Mouse (Mus musculus) small intestine, adult 2 months (tissue): ENCODE measurements around the gene Cecr2. TPM values are rescaled to one million over a fixed set of nuclear protein-coding genes. Genes with fewer than 3 reads are reported as not detected.

Experiments used
- H3K27ac ChIP-seq: fragments of 200-500 bp; 2 replicates; pipeline ENCODE4 v1.5.1; 2012; ENCODE audit warnings: low read depth, low read length, control low read depth, inconsistent platforms; ENCODE audit not compliant: insufficient read depth
- H3K27me3 ChIP-seq: fragments of 200-500 bp; 2 replicates; pipeline ENCODE4 v1.6.1; 2012; ENCODE audit warnings: mild to moderate bottlenecking, moderate library complexity, low read length, inconsistent platforms; ENCODE audit not compliant: control insufficient read depth, insufficient read depth
- H3K36me3 ChIP-seq: fragments of 200-500 bp; 2 replicates; pipeline ENCODE4 v1.6.1; 2012; ENCODE audit warnings: mild to moderate bottlenecking, low read length, control low read depth, inconsistent platforms; ENCODE audit not compliant: control insufficient read depth, insufficient read depth
- H3K4me1 ChIP-seq: fragments of 200-500 bp; 2 replicates; pipeline ENCODE4 v1.6.1; 2012; ENCODE audit warnings: low read length, inconsistent platforms, mixed read lengths; ENCODE audit not compliant: control insufficient read depth, insufficient read depth, insufficient read length
- H3K4me3 ChIP-seq: fragments of 200-500 bp; 2 replicates; pipeline ENCODE4 v1.5.1; 2012; ENCODE audit warnings: low read depth, mild to moderate bottlenecking, control low read depth, inconsistent platforms, low read length, moderate library complexity
- CTCF ChIP-seq: fragments of 200-500 bp; IDR thresholded peaks from 2 replicates; pipeline ENCODE4 v1.5.1; 2012; ENCODE audit warnings: low read depth, mild to moderate bottlenecking, control low read depth, inconsistent platforms, low read length, moderate library complexity, mixed read lengths; ENCODE audit not compliant: insufficient replicate concordance, insufficient read length; ENCODE audit errors: extremely low read depth
- POLR2A ChIP-seq: fragments of 200-500 bp; IDR thresholded peaks from 2 replicates; pipeline ENCODE4 v1.6.1; 2012; ENCODE audit warnings: low read depth, mild to moderate bottlenecking, control low read depth, inconsistent platforms, low read length, moderate library complexity
- WGBS: fragments of 180-500 bp; shearing (Covaris S2); methylation state at CpG from one replicate; pipeline ENCODE4 v1.1.7; 2018; 5-methylcytosine and 5-hydroxymethylcytosine counted together
- polyA plus RNA-seq: library from polyadenylated mRNA; depleted of rRNA; stranded (reverse); fragments of >200 nt; gene quantifications from 2 replicates; pipeline ENCODE4 v1.2.3, GENCODE M21; 2012

The Cecr2 gene
- polyA plus RNA-seq, 1 experiment = 0.46 TPM

- TF ChIP-seq CTCF (no peak), POLR2A (no peak)
- Histone ChIP-seq H3K27me3 (no peaks in the 10 kb centered on the region), H3K4me1 (no peaks in the 10 kb centered on the region), H3K27ac (no peak overlapping the region), H3K4me3 (no peak overlapping the region), H3K36me3 (no peaks in the 10 kb centered on the region)
- WGBS = 81% methylated on average over 7 of the region's 7 CpGs
Observed at GRCm38 (mm10) chr6:120744266-120744665, 78.1 kb downstream of the Cecr2 start.

GRCm38 (mm10) chr6:120746416-120746815 is 80.2 kb downstream of the Cecr2 start:
- H3K27me3 ChIP-seq = no peaks in the 10 kb centered on the region
- no peak for TF ChIP-seq CTCF
- WGBS = 92% methylated on average over 2 of the region's 2 CpGs
- no peak overlapping the region for H3K27ac ChIP-seq
- H3K4me1 ChIP-seq = no peaks in the 10 kb centered on the region
- H3K4me3 ChIP-seq = no peak overlapping the region
- H3K36me3 ChIP-seq = no peaks in the 10 kb centered on the region

DNA sequence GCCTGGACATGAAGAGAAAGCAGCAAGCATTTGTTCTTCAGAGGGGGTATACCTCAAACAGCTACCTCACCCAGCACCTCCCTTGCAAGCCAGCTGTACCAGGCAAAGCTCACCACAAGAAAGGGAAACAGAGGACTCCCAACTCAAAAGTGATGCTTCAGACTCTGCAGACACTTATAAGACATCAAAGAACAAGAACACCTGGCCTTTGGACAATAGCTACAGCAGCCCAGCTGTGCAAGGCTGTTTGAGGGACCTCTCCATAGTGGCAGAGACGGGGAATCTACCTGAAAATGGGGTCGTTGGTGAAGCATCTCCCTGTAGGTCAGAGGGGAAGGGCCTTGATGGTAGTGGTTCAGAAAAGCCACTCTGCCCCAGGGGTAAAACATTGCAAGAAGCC is 95.0 kb downstream of the Cecr2 start:
- Histone ChIP-seq H3K27me3 (no peaks in the 10 kb centered on the region), H3K4me3 (no peak overlapping the region), H3K36me3 (no peaks in the 10 kb centered on the region), H3K27ac (no peak overlapping the region), H3K4me1 (no peaks in the 10 kb centered on the region)
- 76% methylated on average over 2 of the region's 2 CpGs for WGBS
- no peak for TF ChIP-seq POLR2A
- TF ChIP-seq CTCF = no peak

GRCm38 (mm10) chr6:120769972-120770371 is 103.8 kb downstream of the Cecr2 start:
- no peak overlapping the region for H3K4me3 ChIP-seq
- no peak for TF ChIP-seq CTCF
- no peak for TF ChIP-seq POLR2A
- no peaks in the 10 kb centered on the region for H3K4me1 ChIP-seq
- no peaks in the 10 kb centered on the region for H3K36me3 ChIP-seq
- no peaks in the 10 kb centered on the region for H3K27me3 ChIP-seq
- H3K27ac ChIP-seq = no peak overlapping the region
- WGBS = 94% methylated on average over 1 of the region's 1 CpGs

GRCm38 (mm10) chr6:120771366-120771765 is 105.2 kb downstream of the Cecr2 start:
- no peaks in the 10 kb centered on the region for H3K36me3 ChIP-seq
- H3K4me1 ChIP-seq = no peaks in the 10 kb centered on the region
- no peaks in the 10 kb centered on the region for H3K27me3 ChIP-seq
- no peak overlapping the region for H3K27ac ChIP-seq
- H3K4me3 ChIP-seq = no peak overlapping the region
- 44% methylated on average over 1 of the region's 1 CpGs for WGBS
- TF ChIP-seq POLR2A = no peak
- TF ChIP-seq CTCF = no peak

DNA sequence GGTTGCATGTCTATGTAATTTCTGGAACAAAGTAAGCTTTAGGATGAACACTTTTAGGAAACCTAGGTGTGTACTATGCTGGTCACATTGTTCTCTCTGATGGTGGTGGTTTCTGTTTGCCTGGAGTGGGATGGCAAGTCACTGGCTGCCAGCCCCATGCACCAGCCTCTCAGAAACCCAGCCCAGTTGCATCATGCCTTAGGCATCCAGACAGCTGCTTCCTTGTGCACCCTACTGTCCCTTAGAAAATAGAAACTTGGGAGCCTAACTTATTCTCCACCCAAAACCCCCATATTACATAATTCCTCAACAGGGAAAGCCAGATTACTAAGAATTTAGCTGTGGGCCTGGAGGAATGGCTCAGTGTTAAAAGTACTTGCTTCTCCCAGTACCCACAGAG is 105.9 kb downstream of the Cecr2 start:
- Histone ChIP-seq H3K27me3 (no peaks in the 10 kb centered on the region), H3K27ac (no peak overlapping the region), H3K36me3 (no peaks in the 10 kb centered on the region), H3K4me1 (no peaks in the 10 kb centered on the region), H3K4me3 (no peak overlapping the region)
- TF ChIP-seq CTCF = no peak
- TF ChIP-seq POLR2A = no peak

- H3K27me3 ChIP-seq = no peaks in the 10 kb centered on the region
- H3K4me1 ChIP-seq = no peaks in the 10 kb centered on the region
- WGBS = 71% methylated on average over 5 of the region's 5 CpGs
- no peak within 1 kb of the TSS for H3K4me3 ChIP-seq
- no peak for TF ChIP-seq CTCF
- no peak for TF ChIP-seq POLR2A
- H3K36me3 ChIP-seq = no peaks in the 10 kb centered on the region
- H3K27ac ChIP-seq = no peak within 1 kb of the TSS
Observed at GRCm38 (mm10) chr6:120773149-120773628, 107.0 kb downstream of the Cecr2 start, which contains the start of gene Slc25a18. TSS of gene Slc25a18 (plus strand) at chr6:120773578.

DNA sequence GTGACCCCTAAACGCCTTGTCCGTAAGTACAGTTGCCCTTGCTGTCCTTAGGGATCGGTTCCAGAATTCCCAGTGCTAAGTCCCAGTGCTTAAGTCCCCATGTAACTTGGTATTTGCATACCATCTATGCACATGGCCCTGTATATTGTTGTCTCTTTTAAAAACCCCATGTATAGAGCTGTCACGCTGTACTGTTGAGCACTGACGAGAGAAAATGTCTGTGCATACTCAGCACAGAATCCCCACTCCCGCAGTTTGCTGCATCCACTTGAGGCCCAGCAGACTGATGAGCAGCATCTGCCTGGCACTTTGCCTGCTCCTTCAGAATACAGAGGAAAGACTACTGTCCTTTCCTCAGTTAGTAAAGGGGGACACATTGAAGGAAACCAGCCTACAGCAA is 107.6 kb downstream of the Cecr2 start:
- WGBS = 89% methylated on average over 6 of the region's 6 CpGs

More for the DNA sequence above, 107.6 kb downstream of the Cecr2 start:
- H3K36me3 ChIP-seq = no peaks in the 10 kb centered on the region
- no peak for TF ChIP-seq CTCF
- no peak for TF ChIP-seq POLR2A
- H3K27ac ChIP-seq = no peak overlapping the region
- H3K27me3 ChIP-seq = no peaks in the 10 kb centered on the region
- H3K4me3 ChIP-seq = no peak overlapping the region
- H3K4me1 ChIP-seq = no peaks in the 10 kb centered on the region
